Mouse (Mus musculus): Measurements from ENCODE around the gene Tex21. TPM values are rescaled to one million over a fixed set of nuclear protein-coding genes. Genes with fewer than 3 reads are reported as not detected.
A peak's percentile ranks its signal among the peaks of the same experiment; 100 is the strongest.
"Not testable (repeated sequence)": the region's sequence is repeated elsewhere in the genome, so short reads cannot be mapped to it uniquely, and the experiment has no call there.

Tex21 gene
- polyA plus RNA-seq, 1 experiment from 2014 or later = not detected

- Histone ChIP-seq H3K27ac (no peak overlapping the region), H3K4me1 (no peaks in the 10 kb centered on the region), H3K27me3 (ENCODE audit: poor library complexity, severe bottlenecking) (no peaks in the 10 kb centered on the region), H3K4me3 (no peak overlapping the region), H3K9me3 (no peaks in the 10 kb centered on the region), H3K36me3 (replicated peaks) (no peaks in the 10 kb centered on the region)
- WGBS = 80% methylated on average over 10 of the region's 10 CpGs
- DNase-seq (ENCODE audit: extremely low spot score, low spot score) = no peak
Observed at GRCm38 (mm10) chr12:76185167-76185816, 61.3 kb downstream of the Tex21 start.

GRCm38 (mm10) chr12:76184271-76184670 is 62.3 kb downstream of the Tex21 start:
- Histone ChIP-seq H3K4me3 (no peak overlapping the region), H3K27ac (no peak overlapping the region), H3K4me1 (no peaks in the 10 kb centered on the region), H3K9me3 (no peaks in the 10 kb centered on the region), H3K27me3 (ENCODE audit: poor library complexity, severe bottlenecking) (no peaks in the 10 kb centered on the region), H3K36me3 (replicated peaks) (no peaks in the 10 kb centered on the region)
- DNase-seq (ENCODE audit: extremely low spot score, low spot score) = no peak
- WGBS = 74% methylated on average over 6 of the region's 6 CpGs

DNA sequence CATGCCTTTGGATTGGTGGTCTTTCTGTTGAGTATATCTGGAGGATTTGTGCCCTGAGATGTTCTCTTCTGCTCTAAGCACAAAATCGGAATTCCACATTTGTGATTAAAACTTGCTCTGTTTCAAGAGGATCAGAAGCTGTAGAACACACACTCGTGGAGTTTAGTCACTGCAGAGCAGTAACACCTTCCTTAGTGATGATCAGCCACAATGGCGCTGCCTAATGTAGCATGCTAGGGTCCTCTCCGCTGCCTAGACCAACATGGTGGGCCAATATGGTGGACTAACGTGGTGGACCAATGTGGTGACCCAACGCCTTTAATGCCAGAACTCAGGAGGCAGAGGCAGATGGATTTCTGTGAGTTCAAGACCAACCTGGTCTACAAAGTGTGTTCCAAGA is 63.7 kb downstream of the Tex21 start:
- Histone ChIP-seq H3K36me3 (replicated peaks) (no peaks in the 10 kb centered on the region), H3K27ac (no peak overlapping the region), H3K27me3 (ENCODE audit: poor library complexity, severe bottlenecking) (no peaks in the 10 kb centered on the region), H3K4me1 (no peaks in the 10 kb centered on the region), H3K9me3 (no peaks in the 10 kb centered on the region), H3K4me3 (no peak overlapping the region)
- DNase-seq (ENCODE audit: extremely low spot score, low spot score) = no peak
- 89% methylated on average over 6 of the region's 6 CpGs for WGBS

- H3K27ac ChIP-seq = no peak overlapping the region
- 67% methylated on average over 8 of the region's 8 CpGs for WGBS
- H3K4me1 ChIP-seq = peaks cover 9% of the 10 kb centered on the region
- no peaks in the 10 kb centered on the region for H3K36me3 ChIP-seq (replicated peaks)
- DNase-seq (ENCODE audit: extremely low spot score, low spot score) = no peak
- H3K4me3 ChIP-seq = no peak overlapping the region
- H3K27me3 ChIP-seq (ENCODE audit: poor library complexity, severe bottlenecking) = peaks cover 11% of the 10 kb centered on the region
- no peaks in the 10 kb centered on the region for H3K9me3 ChIP-seq
Observed at GRCm38 (mm10) chr12:76181471-76181870, 65.1 kb downstream of the Tex21 start.

GRCm38 (mm10) chr12:76180442-76180841 is 66.1 kb downstream of the Tex21 start:
- H3K4me3 ChIP-seq = no peak overlapping the region
- no peaks in the 10 kb centered on the region for H3K36me3 ChIP-seq (replicated peaks)
- WGBS = 84% methylated on average over 6 of the region's 6 CpGs
- H3K9me3 ChIP-seq = no peaks in the 10 kb centered on the region
- peaks cover 21% of the 10 kb centered on the region for H3K27me3 ChIP-seq (ENCODE audit: poor library complexity, severe bottlenecking)
- peaks cover 9% of the 10 kb centered on the region for H3K4me1 ChIP-seq
- H3K27ac ChIP-seq = no peak overlapping the region
- peak; percentile 11 for DNase-seq (ENCODE audit: extremely low spot score, low spot score)

DNA sequence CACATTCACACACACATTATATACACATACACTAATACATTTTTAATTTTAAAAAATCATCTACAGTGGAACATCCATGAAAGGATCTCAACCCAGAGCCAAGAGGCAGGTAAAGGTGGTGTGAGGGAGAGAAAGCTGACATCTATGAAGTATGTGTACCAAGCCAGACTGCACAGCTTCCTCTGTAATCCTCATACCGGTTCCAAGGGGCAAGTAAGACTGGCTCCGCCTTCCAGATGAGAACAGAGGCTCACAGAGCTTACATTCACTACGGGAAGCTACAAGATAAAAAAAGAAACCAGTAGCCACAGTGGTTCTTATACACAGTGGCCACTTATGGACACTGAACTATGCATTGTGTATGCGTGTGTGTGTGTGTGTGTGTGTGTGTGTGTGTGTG is 67.0 kb downstream of the Tex21 start:
- whole genome bisulfite sequencing = 70% methylated on average over 4 of the region's 4 CpGs
- no peaks in the 10 kb centered on the region for H3K9me3 ChIP-seq
- DNase-seq (ENCODE audit: extremely low spot score, low spot score) = no peak
- H3K4me3 ChIP-seq = no peak overlapping the region
- no peak overlapping the region for H3K27ac ChIP-seq
- H3K4me1 ChIP-seq = peaks cover 9% of the 10 kb centered on the region
- no peaks in the 10 kb centered on the region for H3K36me3 ChIP-seq (replicated peaks)
- H3K27me3 ChIP-seq (ENCODE audit: poor library complexity, severe bottlenecking) = peaks cover 30% of the 10 kb centered on the region

GRCm38 (mm10) chr12:76179051-76179450 is 67.5 kb downstream of the Tex21 start:
- 87% methylated on average over 5 of the region's 5 CpGs for WGBS
- Histone ChIP-seq H3K9me3 (no peaks in the 10 kb centered on the region), H3K27ac (no peak overlapping the region), H3K36me3 (replicated peaks) (no peaks in the 10 kb centered on the region), H3K4me3 (no peak overlapping the region), H3K4me1 (peaks cover 9% of the 10 kb centered on the region), H3K27me3 (ENCODE audit: poor library complexity, severe bottlenecking) (peaks cover 33% of the 10 kb centered on the region)
- DNase-seq (ENCODE audit: extremely low spot score, low spot score) = no peak

- Histone ChIP-seq H3K27me3 (ENCODE audit: poor library complexity, severe bottlenecking) (peaks cover 33% of the 10 kb centered on the region), H3K4me3 (peak overlapping the region; percentile 58), H3K4me1 (peaks cover 9% of the 10 kb centered on the region), H3K9me3 (no peaks in the 10 kb centered on the region), H3K36me3 (replicated peaks) (no peaks in the 10 kb centered on the region), H3K27ac (no peak overlapping the region)
- 43% methylated on average over 16 of the region's 16 CpGs for WGBS
- peak; percentile 77 for DNase-seq (ENCODE audit: extremely low spot score, low spot score)
Observed at GRCm38 (mm10) chr12:76177864-76178518, 68.6 kb downstream of the Tex21 start.

GRCm38 (mm10) chr12:76177000-76177863 is 69.3 kb downstream of the Tex21 start, which contains the start of gene Esr2:
Gene Esr2 (minus strand): TSS chr12:76177259.
- peaks cover 33% of the 10 kb centered on the region for H3K27me3 ChIP-seq (ENCODE audit: poor library complexity, severe bottlenecking)
- peaks cover 9% of the 10 kb centered on the region for H3K4me1 ChIP-seq
- WGBS = under 1% methylated on average over 39 of the region's 39 CpGs
- H3K4me3 ChIP-seq = peak within 1 kb of the TSS; percentile 58
- H3K27ac ChIP-seq = no peak within 1 kb of the TSS; the same call in 1 of the 2 replicates
- no peaks in the 10 kb centered on the region for H3K9me3 ChIP-seq
- H3K36me3 ChIP-seq (replicated peaks) = no peaks in the 10 kb centered on the region
- peak; percentile 57 for DNase-seq (ENCODE audit: extremely low spot score, low spot score)

GRCm38 (mm10) chr12:76165641-76166040 is 80.9 kb downstream of the Tex21 start:
- DNase-seq (ENCODE audit: extremely low spot score, low spot score) = no peak
- Histone ChIP-seq H3K27me3 (ENCODE audit: poor library complexity, severe bottlenecking) (no peaks in the 10 kb centered on the region), H3K4me1 (no peaks in the 10 kb centered on the region), H3K4me3 (no peak overlapping the region), H3K27ac (no peak overlapping the region), H3K9me3 (no peaks in the 10 kb centered on the region), H3K36me3 (replicated peaks) (no peaks in the 10 kb centered on the region)
- 64% methylated on average over 5 of the region's 5 CpGs for WGBS

DNA sequence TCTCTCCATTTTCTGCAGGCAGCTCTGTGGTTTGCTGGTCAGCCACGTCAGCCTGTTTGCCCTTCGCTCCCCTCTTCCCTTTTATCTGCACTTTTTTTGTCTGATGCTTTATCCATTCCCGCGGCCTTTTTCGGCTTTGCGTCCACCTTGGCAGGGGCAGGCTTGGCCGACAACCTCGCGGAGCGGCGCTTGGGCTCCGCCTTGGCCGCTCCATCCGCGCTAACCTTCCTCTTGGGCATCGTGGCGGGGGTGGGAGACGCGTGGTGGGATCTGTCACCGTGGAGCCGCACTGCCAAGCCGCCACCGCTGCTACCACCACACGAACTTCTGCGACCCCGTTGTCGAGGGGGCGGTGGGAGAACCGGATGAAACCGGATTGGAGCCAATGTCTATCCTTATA is 94.2 kb downstream of the Tex21 start:
- Histone ChIP-seq H3K4me3 (peak overlapping the region; percentile 44), H3K27me3 (ENCODE audit: poor library complexity, severe bottlenecking) (peaks cover 35% of the 10 kb centered on the region), H3K27ac (peak overlapping the region; percentile 26; the same call in 1 of the 2 replicates)
- DNase-seq (ENCODE audit: extremely low spot score, low spot score); H3K9me3 ChIP-seq; H3K4me1 ChIP-seq; H3K36me3 ChIP-seq (replicated peaks): not testable (repeated sequence)
- WGBS = 14% methylated on average over 30 of the region's 30 CpGs

Data from forebrain, embryonic 10.5 days (tissue).